Mouse (Mus musculus): ENCODE measurements around the gene Asic2. TPM values are rescaled to one million over a fixed set of nuclear protein-coding genes. Genes with fewer than 3 reads are reported as not detected.
"Not testable (repeated sequence)": the region's sequence is repeated elsewhere in the genome, so short reads cannot be mapped to it uniquely, and the experiment has no call there.

The Asic2 gene
- polyA plus RNA-seq, 1 experiment from 2014 or later: 0.27 TPM

GRCm38 (mm10) chr11:81370426-81370810 lies 597.8 kb downstream of the Asic2 start:
- H3K36me3 ChIP-seq (ENCODE audit: control insufficient read depth, insufficient read depth, low read length): no peaks in the 10 kb centered on the region
- no peaks in the 10 kb centered on the region for H3K9me3 ChIP-seq (replicated peaks; ENCODE audit: control insufficient read depth, low read length)
- no peak overlapping the region for H3K4me2 ChIP-seq (ENCODE audit: low read depth, low read length)
- H3K27ac ChIP-seq (ENCODE audit: low read length): no peak overlapping the region
- H3K27me3 ChIP-seq (ENCODE audit: control insufficient read depth, insufficient read depth, low read length): no peaks in the 10 kb centered on the region
- WGBS: 53% methylated on average over 8 of the region's 8 CpGs
- no peak overlapping the region for H3K9ac ChIP-seq (ENCODE audit: low read length)
- no peak overlapping the region for H3K4me3 ChIP-seq (replicated peaks; ENCODE audit: low read length)
- H3K4me1 ChIP-seq (ENCODE audit: control insufficient read depth, insufficient read depth, low read length): no peaks in the 10 kb centered on the region
- no peak for ATAC-seq (ENCODE audit: insufficient read depth, low FRiP score)

GRCm38 (mm10) chr11:81369497-81370425 lies 598.5 kb downstream of the Asic2 start:
- H3K9ac ChIP-seq (ENCODE audit: low read length): no peak overlapping the region
- WGBS: 47% methylated on average over 10 of the region's 10 CpGs
- no peak overlapping the region for H3K4me3 ChIP-seq (replicated peaks; ENCODE audit: low read length)
- no peaks in the 10 kb centered on the region for H3K9me3 ChIP-seq (replicated peaks; ENCODE audit: control insufficient read depth, low read length)
- no peaks in the 10 kb centered on the region for H3K4me1 ChIP-seq (ENCODE audit: control insufficient read depth, insufficient read depth, low read length)
- ATAC-seq (ENCODE audit: insufficient read depth, low FRiP score): no peak
- H3K4me2 ChIP-seq (ENCODE audit: low read depth, low read length): no peak overlapping the region
- H3K36me3 ChIP-seq (ENCODE audit: control insufficient read depth, insufficient read depth, low read length): no peaks in the 10 kb centered on the region
- no peaks in the 10 kb centered on the region for H3K27me3 ChIP-seq (ENCODE audit: control insufficient read depth, insufficient read depth, low read length)
- H3K27ac ChIP-seq (ENCODE audit: low read length): no peak overlapping the region

- Histone ChIP-seq H3K9ac (ENCODE audit: low read length) (no peak overlapping the region), H3K27me3 (ENCODE audit: control insufficient read depth, insufficient read depth, low read length) (no peaks in the 10 kb centered on the region), H3K4me1 (ENCODE audit: control insufficient read depth, insufficient read depth, low read length) (no peaks in the 10 kb centered on the region), H3K27ac (ENCODE audit: low read length) (no peak overlapping the region), H3K9me3 (replicated peaks; ENCODE audit: control insufficient read depth, low read length) (peaks cover 6% of the 10 kb centered on the region; the same call in 1 of the 2 replicates), H3K4me2 (ENCODE audit: low read depth, low read length) (no peak overlapping the region), H3K36me3 (ENCODE audit: control insufficient read depth, insufficient read depth, low read length) (no peaks in the 10 kb centered on the region), H3K4me3 (replicated peaks; ENCODE audit: low read length) (no peak overlapping the region)
- WGBS: 84% methylated on average over 3 of the region's 3 CpGs
- ATAC-seq (ENCODE audit: insufficient read depth, low FRiP score): no peak
These were observed 603.8 kb downstream of the Asic2 start for GRCm38 (mm10) chr11:81364442-81364841.

- peaks cover 6% of the 10 kb centered on the region; the same call in 1 of the 2 replicates for H3K9me3 ChIP-seq (replicated peaks; ENCODE audit: control insufficient read depth, low read length)
- H3K4me1 ChIP-seq (ENCODE audit: control insufficient read depth, insufficient read depth, low read length): no peaks in the 10 kb centered on the region
- no peak overlapping the region for H3K9ac ChIP-seq (ENCODE audit: low read length)
- H3K4me3 ChIP-seq (replicated peaks; ENCODE audit: low read length): no peak overlapping the region
- no peaks in the 10 kb centered on the region for H3K36me3 ChIP-seq (ENCODE audit: control insufficient read depth, insufficient read depth, low read length)
- H3K4me2 ChIP-seq (ENCODE audit: low read depth, low read length): no peak overlapping the region
- no peak for ATAC-seq (ENCODE audit: insufficient read depth, low FRiP score)
- 45% methylated on average over 3 of the region's 3 CpGs for WGBS
- H3K27me3 ChIP-seq (ENCODE audit: control insufficient read depth, insufficient read depth, low read length): no peaks in the 10 kb centered on the region
- H3K27ac ChIP-seq (ENCODE audit: low read length): no peak overlapping the region
These were observed 605.8 kb downstream of the Asic2 start for GRCm38 (mm10) chr11:81362461-81362860.

- no peak overlapping the region for H3K4me2 ChIP-seq (ENCODE audit: low read depth, low read length)
- 61% methylated on average over 4 of the region's 4 CpGs for WGBS
- no peak overlapping the region for H3K4me3 ChIP-seq (replicated peaks; ENCODE audit: low read length)
- no peak overlapping the region for H3K27ac ChIP-seq (ENCODE audit: low read length)
- H3K9ac ChIP-seq (ENCODE audit: low read length): no peak overlapping the region
- H3K9me3 ChIP-seq (replicated peaks; ENCODE audit: control insufficient read depth, low read length): peaks cover 6% of the 10 kb centered on the region; the same call in 1 of the 2 replicates
- no peaks in the 10 kb centered on the region for H3K27me3 ChIP-seq (ENCODE audit: control insufficient read depth, insufficient read depth, low read length)
- H3K4me1 ChIP-seq (ENCODE audit: control insufficient read depth, insufficient read depth, low read length): no peaks in the 10 kb centered on the region
- no peaks in the 10 kb centered on the region for H3K36me3 ChIP-seq (ENCODE audit: control insufficient read depth, insufficient read depth, low read length)
- no peak for ATAC-seq (ENCODE audit: insufficient read depth, low FRiP score)
These were observed 607.2 kb downstream of the Asic2 start for GRCm38 (mm10) chr11:81361040-81361439.

GRCm38 (mm10) chr11:81350498-81350897 lies 617.8 kb downstream of the Asic2 start:
- not testable (repeated sequence) for H3K27me3 ChIP-seq (ENCODE audit: control insufficient read depth, insufficient read depth, low read length); H3K4me1 ChIP-seq (ENCODE audit: control insufficient read depth, insufficient read depth, low read length); H3K9me3 ChIP-seq (replicated peaks; ENCODE audit: control insufficient read depth, low read length); H3K4me3 ChIP-seq (replicated peaks; ENCODE audit: low read length); H3K9ac ChIP-seq (ENCODE audit: low read length); H3K4me2 ChIP-seq (ENCODE audit: low read depth, low read length); H3K27ac ChIP-seq (ENCODE audit: low read length); ATAC-seq (ENCODE audit: insufficient read depth, low FRiP score); H3K36me3 ChIP-seq (ENCODE audit: control insufficient read depth, insufficient read depth, low read length)
- 60% methylated on average over 4 of the region's 6 CpGs for WGBS

- Histone ChIP-seq H3K9ac (ENCODE audit: low read length) (no peak overlapping the region), H3K36me3 (ENCODE audit: control insufficient read depth, insufficient read depth, low read length) (no peaks in the 10 kb centered on the region), H3K4me3 (replicated peaks; ENCODE audit: low read length) (no peak overlapping the region), H3K4me2 (ENCODE audit: low read depth, low read length) (no peak overlapping the region), H3K27ac (ENCODE audit: low read length) (no peak overlapping the region), H3K4me1 (ENCODE audit: control insufficient read depth, insufficient read depth, low read length) (no peaks in the 10 kb centered on the region), H3K9me3 (replicated peaks; ENCODE audit: control insufficient read depth, low read length) (no peaks in the 10 kb centered on the region), H3K27me3 (ENCODE audit: control insufficient read depth, insufficient read depth, low read length) (no peaks in the 10 kb centered on the region)
- ATAC-seq (ENCODE audit: insufficient read depth, low FRiP score): no peak
- WGBS: 68% methylated on average over 2 of the region's 2 CpGs
These were observed 636.3 kb downstream of the Asic2 start for GRCm38 (mm10) chr11:81331977-81332376.

- H3K4me2 ChIP-seq (ENCODE audit: low read depth, low read length): no peak overlapping the region
- no peaks in the 10 kb centered on the region for H3K27me3 ChIP-seq (ENCODE audit: control insufficient read depth, insufficient read depth, low read length)
- no peak overlapping the region for H3K27ac ChIP-seq (ENCODE audit: low read length)
- 69% methylated on average over 3 of the region's 3 CpGs for WGBS
- H3K9ac ChIP-seq (ENCODE audit: low read length): no peak overlapping the region
- ATAC-seq (ENCODE audit: insufficient read depth, low FRiP score): no peak
- H3K9me3 ChIP-seq (replicated peaks; ENCODE audit: control insufficient read depth, low read length): no peaks in the 10 kb centered on the region
- H3K4me1 ChIP-seq (ENCODE audit: control insufficient read depth, insufficient read depth, low read length): no peaks in the 10 kb centered on the region
- H3K4me3 ChIP-seq (replicated peaks; ENCODE audit: low read length): no peak overlapping the region
- H3K36me3 ChIP-seq (ENCODE audit: control insufficient read depth, insufficient read depth, low read length): no peaks in the 10 kb centered on the region
These were observed 637.3 kb downstream of the Asic2 start for GRCm38 (mm10) chr11:81330982-81331381.

- Histone ChIP-seq H3K27me3 (ENCODE audit: control insufficient read depth, insufficient read depth, low read length) (no peaks in the 10 kb centered on the region), H3K4me3 (replicated peaks; ENCODE audit: low read length) (no peak overlapping the region), H3K9ac (ENCODE audit: low read length) (no peak overlapping the region), H3K4me1 (ENCODE audit: control insufficient read depth, insufficient read depth, low read length) (no peaks in the 10 kb centered on the region), H3K9me3 (replicated peaks; ENCODE audit: control insufficient read depth, low read length) (no peaks in the 10 kb centered on the region), H3K4me2 (ENCODE audit: low read depth, low read length) (no peak overlapping the region), H3K36me3 (ENCODE audit: control insufficient read depth, insufficient read depth, low read length) (no peaks in the 10 kb centered on the region), H3K27ac (ENCODE audit: low read length) (no peak overlapping the region)
- WGBS: 81% methylated on average over 5 of the region's 5 CpGs
- ATAC-seq (ENCODE audit: insufficient read depth, low FRiP score): no peak
These were observed 640.2 kb downstream of the Asic2 start for GRCm38 (mm10) chr11:81328088-81328487.
